Mouse (Mus musculus) embryonic facial prominence, embryonic 11.5 days (tissue): ENCODE data around the gene Srsf1. TPM values are rescaled to one million over a fixed set of nuclear protein-coding genes. Genes with fewer than 3 reads are reported as not detected.

Source experiments
- ATAC-seq: fragments of 200-750 bp; cut with Nextera tagmentation; replicated peaks from 2 replicates; pipeline ENCODE4 v1.8.0; 2017; ENCODE audit warnings: low read depth; ENCODE audit not compliant: insufficient number of reproducible peaks, low FRiP score, low TSS enrichment
- DNase-seq: peaks from one replicate; pipeline ENCODE4 v3.0.0-alpha.2; 2015; ENCODE audit warnings: low spot score
- H3K27ac ChIP-seq: fragments of 300-500 bp; sonication (generic); replicated peaks from 2 replicates; pipeline ENCODE4 v1.5.1; 2014; ENCODE audit warnings: mild to moderate bottlenecking, low read depth, low read length, control low read depth
- H3K27me3 ChIP-seq: fragments of 300-500 bp; sonication (generic); 2 replicates; pipeline ENCODE4 v1.6.1; 2014; ENCODE audit warnings: mild to moderate bottlenecking, low read length, moderate library complexity, mixed read lengths; ENCODE audit not compliant: control insufficient read depth, insufficient read depth
- H3K36me3 ChIP-seq: fragments of 300-500 bp; sonication (generic); replicated peaks from 2 replicates; pipeline ENCODE4 v1.6.1; 2014; ENCODE audit warnings: low read depth, mild to moderate bottlenecking, low read length, moderate library complexity, mixed read lengths; ENCODE audit not compliant: control insufficient read depth, insufficient read depth
- H3K4me1 ChIP-seq: fragments of 300-500 bp; sonication (generic); 2 replicates; pipeline ENCODE4 v1.6.1; 2014; ENCODE audit warnings: low read length, mixed read lengths; ENCODE audit not compliant: control insufficient read depth, insufficient read depth
- H3K4me2 ChIP-seq: fragments of 300-500 bp; sonication (generic); 2 replicates; pipeline ENCODE4 v1.6.1; 2014; ENCODE audit warnings: low read depth, mild to moderate bottlenecking, control low read depth, low read length, moderate library complexity
- H3K4me3 ChIP-seq: fragments of 300-500 bp; sonication (generic); 2 replicates; pipeline ENCODE4 v1.5.1; 2014; ENCODE audit warnings: low read depth, low read length, control low read depth
- H3K9ac ChIP-seq: fragments of 300-500 bp; sonication (generic); replicated peaks from 2 replicates; pipeline ENCODE4 v1.6.1; 2014; ENCODE audit warnings: mild to moderate bottlenecking, control low read depth, low read length
- H3K9me3 ChIP-seq: fragments of 300-500 bp; sonication (generic); replicated peaks from 2 replicates; pipeline ENCODE4 v1.6.1; 2016; ENCODE audit warnings: mild to moderate bottlenecking, low read length, inconsistent platforms, mixed read lengths; ENCODE audit not compliant: control insufficient read depth
- WGBS: fragments of 180-500 bp; shearing (Covaris S2); extraction: QIAGEN DNeasy Blood & Tissue Kit; methylation state at CpG from one replicate; pipeline ENCODE4 v1.1.7; 2014; 5-methylcytosine and 5-hydroxymethylcytosine counted together
- polyA plus RNA-seq: library from polyadenylated mRNA; unstranded; fragments of >200 nt; fragmentation: Nextera tagmentation; extraction: Ambion mirVana; gene quantifications from 2 replicates; pipeline ENCODE4 v1.2.1, GENCODE M21; 2014

Gene Srsf1
- 525 and 569 TPM in 2 replicates for polyA plus RNA-seq

GRCm38 (mm10) chr11:88046944-88047794 lies at the start of gene Srsf1:
Gene Srsf1 (plus strand): TSS chr11:88047373.
- Histone ChIP-seq H3K27me3 (no peaks in the 10 kb centered on the region), H3K4me3 (peak within 1 kb of the TSS; percentile 100), H3K36me3 (no peaks in the 10 kb centered on the region; the same call in 1 of the 2 replicates), H3K9ac (peak within 1 kb of the TSS; percentile 100), H3K4me2 (peak within 1 kb of the TSS; percentile 29), H3K9me3 (no peaks in the 10 kb centered on the region), H3K4me1 (no peaks in the 10 kb centered on the region), H3K27ac (peak within 1 kb of the TSS; percentile 100)
- peak; percentile 100 for DNase-seq
- peak; percentile 92 for ATAC-seq
- under 1% methylated on average over 60 of the region's 60 CpGs for WGBS

DNA sequence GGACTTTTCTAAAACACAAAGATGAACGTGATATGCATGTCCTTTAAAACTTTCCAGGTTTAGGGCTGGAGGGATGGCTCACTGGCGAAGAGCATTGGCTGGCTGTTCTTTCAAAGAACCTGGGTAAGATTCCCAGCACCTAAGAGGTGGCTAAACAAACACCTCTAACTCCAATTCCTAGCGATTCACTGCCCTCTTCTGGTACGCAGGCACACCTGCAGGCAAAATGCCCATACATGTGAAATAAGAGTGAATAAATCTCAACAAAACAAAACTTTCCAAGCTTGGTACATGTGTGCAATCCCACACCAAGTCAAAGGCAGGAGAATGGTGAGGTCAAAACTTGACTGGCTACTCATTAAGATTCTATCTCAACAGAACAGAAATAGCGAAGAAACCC lies 47.4 kb upstream of the Srsf1 start:
- 87% methylated on average over 5 of the region's 5 CpGs for WGBS
- no peak for ATAC-seq
- H3K9me3 ChIP-seq: no peaks in the 10 kb centered on the region
- H3K27ac ChIP-seq: no peak overlapping the region
- no peaks in the 10 kb centered on the region for H3K4me1 ChIP-seq
- no peak overlapping the region for H3K4me2 ChIP-seq
- DNase-seq: no peak
- H3K4me3 ChIP-seq: no peak overlapping the region
- no peaks in the 10 kb centered on the region for H3K27me3 ChIP-seq
- no peak overlapping the region for H3K9ac ChIP-seq
- no peaks in the 10 kb centered on the region for H3K36me3 ChIP-seq

DNA sequence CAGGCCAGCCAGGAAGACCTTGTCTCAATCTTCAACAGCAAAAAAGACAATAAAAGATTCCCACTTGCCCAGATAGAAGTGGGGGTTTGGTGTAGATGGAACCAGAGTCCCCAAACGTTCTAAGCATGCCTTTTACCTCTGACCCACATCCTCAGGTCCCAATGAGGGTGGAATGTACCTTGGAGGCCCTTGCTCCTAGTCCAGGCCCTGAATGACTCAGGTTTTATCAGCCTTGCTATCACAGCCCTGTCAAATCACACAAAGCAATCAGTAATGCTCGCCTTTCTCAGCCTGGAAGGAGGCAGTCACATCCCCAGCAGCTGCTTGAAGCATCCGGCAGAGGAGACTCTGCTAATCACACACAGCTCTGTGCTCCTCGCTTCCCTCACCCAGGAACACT lies 44.4 kb upstream of the Srsf1 start:
- H3K27me3 ChIP-seq: no peaks in the 10 kb centered on the region
- no peak overlapping the region for H3K27ac ChIP-seq
- H3K4me2 ChIP-seq: no peak overlapping the region
- WGBS: 75% methylated on average over 4 of the region's 4 CpGs
- H3K9ac ChIP-seq: no peak overlapping the region
- ATAC-seq (no peak), DNase-seq (no peak)
- H3K36me3 ChIP-seq: no peaks in the 10 kb centered on the region
- no peaks in the 10 kb centered on the region for H3K9me3 ChIP-seq
- no peaks in the 10 kb centered on the region for H3K4me1 ChIP-seq
- no peak overlapping the region for H3K4me3 ChIP-seq

DNA sequence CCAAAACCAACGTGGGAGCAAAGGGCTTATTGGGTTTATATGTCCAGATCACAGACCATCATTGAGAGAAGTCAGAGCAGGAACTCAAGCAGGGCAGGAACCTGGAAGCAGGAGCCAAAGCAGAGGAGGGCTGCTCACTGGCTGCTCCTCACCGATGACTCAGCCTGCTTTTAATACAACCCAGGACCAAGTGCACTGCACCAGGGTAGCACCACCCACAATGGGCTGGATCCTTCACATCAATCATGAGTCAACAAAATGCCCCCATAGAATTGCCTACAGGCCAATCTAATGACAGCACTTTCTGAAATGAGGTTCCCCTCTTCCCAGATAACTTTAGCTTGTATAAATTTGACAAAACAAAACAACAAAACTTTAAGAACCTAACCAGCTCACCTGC lies 43.0 kb upstream of the Srsf1 start:
- ATAC-seq (no peak), DNase-seq (no peak)

DNA sequence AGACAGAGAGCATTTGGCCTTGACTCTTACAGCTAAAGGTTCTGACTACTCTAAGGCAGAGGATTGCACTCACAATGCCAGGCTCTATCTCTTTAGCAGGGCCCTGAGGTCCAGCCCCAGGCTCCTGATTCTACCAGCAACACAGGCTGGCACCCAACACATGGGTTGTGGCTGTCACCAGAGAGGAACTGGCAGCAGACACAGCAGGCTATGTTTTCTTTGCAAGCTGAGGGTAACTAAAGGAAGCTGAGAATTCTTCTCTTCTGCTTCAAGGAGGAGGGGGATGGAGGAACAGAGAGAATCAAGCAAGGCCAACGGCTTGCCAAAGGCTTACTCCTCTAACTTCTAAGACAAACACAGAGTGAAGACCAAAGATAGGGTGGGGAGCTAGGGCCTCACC lies 38.5 kb upstream of the Srsf1 start:
- H3K27ac ChIP-seq: no peak overlapping the region
- no peak overlapping the region for H3K4me2 ChIP-seq
- H3K9me3 ChIP-seq: no peaks in the 10 kb centered on the region
- ATAC-seq (no peak), DNase-seq (no peak)
- H3K4me3 ChIP-seq: no peak overlapping the region
- WGBS: 58% methylated on average over 1 of the region's 1 CpGs
- H3K36me3 ChIP-seq: no peaks in the 10 kb centered on the region
- H3K4me1 ChIP-seq: peaks cover 6% of the 10 kb centered on the region; the same call in 1 of the 2 replicates
- no peaks in the 10 kb centered on the region; the same call in 1 of the 2 replicates for H3K27me3 ChIP-seq
- no peak overlapping the region for H3K9ac ChIP-seq

More for the DNA sequence above, 43.0 kb upstream of the Srsf1 start:
- Histone ChIP-seq H3K36me3 (no peaks in the 10 kb centered on the region), H3K9ac (no peak overlapping the region), H3K27me3 (no peaks in the 10 kb centered on the region), H3K4me3 (no peak overlapping the region), H3K27ac (no peak overlapping the region), H3K4me1 (no peaks in the 10 kb centered on the region), H3K9me3 (no peaks in the 10 kb centered on the region), H3K4me2 (no peak overlapping the region; the same call in 1 of the 2 replicates)
- 71% methylated on average over 2 of the region's 2 CpGs for WGBS

GRCm38 (mm10) chr11:88009542-88010190 lies 37.5 kb upstream of the Srsf1 start:
- Histone ChIP-seq H3K4me3 (0 out of 2 replicates have a peak overlapping the region, but pooled peaks have one; percentile 1), H3K27me3 (no peaks in the 10 kb centered on the region; the same call in 1 of the 2 replicates), H3K27ac (no peak overlapping the region), H3K36me3 (no peaks in the 10 kb centered on the region), H3K4me2 (peak overlapping the region; percentile 7; the same call in 1 of the 2 replicates), H3K4me1 (peaks cover 6% of the 10 kb centered on the region; the same call in 1 of the 2 replicates), H3K9ac (no peak overlapping the region; the same call in 1 of the 2 replicates), H3K9me3 (no peaks in the 10 kb centered on the region)
- DNase-seq (peak; percentile 10), ATAC-seq (no peak)
- WGBS: 22% methylated on average over 16 of the region's 16 CpGs

DNA sequence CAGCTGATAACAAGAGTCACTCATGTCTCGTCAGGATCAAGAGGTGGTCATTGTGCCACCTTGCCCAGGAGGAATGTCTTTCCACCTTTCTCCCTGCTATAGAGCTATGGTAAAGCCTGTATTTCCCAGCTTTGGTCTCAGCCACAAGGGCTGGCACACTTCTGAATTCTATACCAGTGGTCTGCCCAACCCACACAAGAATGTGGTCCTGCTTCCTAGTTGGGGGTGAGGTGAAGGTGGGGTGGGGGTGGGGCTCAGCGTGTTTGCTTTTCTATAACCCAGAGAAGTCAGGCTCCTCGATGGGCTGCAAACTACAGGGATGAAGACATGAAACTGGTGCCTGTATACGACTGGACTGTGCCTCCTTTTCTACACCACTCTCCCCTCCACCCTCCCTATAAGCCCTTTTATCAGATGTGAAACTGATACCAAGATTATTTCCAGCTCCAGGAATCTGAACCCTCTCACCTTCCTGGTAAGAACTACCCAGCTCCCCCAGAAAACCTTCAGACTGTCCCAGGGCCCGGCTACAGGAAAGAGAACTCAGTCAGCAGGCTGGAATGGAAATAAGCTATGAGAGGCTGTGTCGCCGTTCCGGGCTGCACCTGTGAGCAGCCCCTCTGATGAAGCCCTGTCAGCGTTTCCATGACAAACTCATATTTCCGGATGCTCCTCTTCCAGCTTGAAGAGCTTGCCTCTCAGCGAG lies 35.8 kb upstream of the Srsf1 start:
- Histone ChIP-seq H3K4me1 (peaks cover 6% of the 10 kb centered on the region; the same call in 1 of the 2 replicates), H3K27me3 (no peaks in the 10 kb centered on the region; the same call in 1 of the 2 replicates), H3K4me3 (no peak overlapping the region), H3K36me3 (no peaks in the 10 kb centered on the region), H3K9ac (no peak overlapping the region; the same call in 1 of the 2 replicates), H3K27ac (no peak overlapping the region), H3K9me3 (no peaks in the 10 kb centered on the region), H3K4me2 (no peak overlapping the region)
- DNase-seq (no peak), ATAC-seq (no peak)
- WGBS: 65% methylated on average over 11 of the region's 11 CpGs
